Mouse (Mus musculus): ENCODE data around the gene Mrpl12. TPM values are rescaled to one million over a fixed set of nuclear protein-coding genes. Genes with fewer than 3 reads are reported as not detected.
A peak's percentile ranks its signal among the peaks of the same experiment; 100 is the strongest.

The Mrpl12 gene
- polyA plus RNA-seq, 1 experiment from 2014 or later: 204 TPM

GRCm38 (mm10) chr11:120467051-120467735 lies 17.2 kb upstream of the Mrpl12 start, which contains the start of gene Arl16:
Gene Arl16 (minus strand): TSS chr11:120467607.
- H3K4me2 ChIP-seq (replicated peaks; ENCODE audit: low read depth): peak within 1 kb of the TSS; percentile 89
- peak; percentile 100 for ATAC-seq
- H3K9ac ChIP-seq (ENCODE audit: low read depth, low read length): peak within 1 kb of the TSS; percentile 89
- peak within 1 kb of the TSS; percentile 97 for H3K4me3 ChIP-seq (ENCODE audit: low read depth, low read length)
- peaks cover 9% of the 10 kb centered on the region; the same call in 1 of the 2 replicates for H3K4me1 ChIP-seq (replicated peaks; ENCODE audit: control insufficient read depth, insufficient read depth, low read length)
- WGBS: under 1% methylated on average over 54 of the region's 54 CpGs
- 0 out of 2 replicates have a peak, but pooled peaks have one; percentile 3 for TF ChIP-seq CTCF (IDR thresholded peaks at IDR 0.05; ENCODE audit: low read depth)
- no peaks in the 10 kb centered on the region for H3K27me3 ChIP-seq (replicated peaks; ENCODE audit: control insufficient read depth, insufficient read depth, low read length)
- H3K27ac ChIP-seq (ENCODE audit: low read depth, low read length): peak within 1 kb of the TSS; percentile 66
- peaks cover 41% of the 10 kb centered on the region for H3K36me3 ChIP-seq (ENCODE audit: control insufficient read depth, insufficient read depth)
- no peaks in the 10 kb centered on the region for H3K9me3 ChIP-seq (ENCODE audit: control insufficient read depth)

GRCm38 (mm10) chr11:120467736-120468092 lies 16.7 kb upstream of the Mrpl12 start:
- Histone ChIP-seq H3K4me3 (ENCODE audit: low read depth, low read length) (peak overlapping the region; percentile 97), H3K36me3 (ENCODE audit: control insufficient read depth, insufficient read depth) (peaks cover 41% of the 10 kb centered on the region), H3K9ac (ENCODE audit: low read depth, low read length) (peak overlapping the region; percentile 89), H3K4me2 (replicated peaks; ENCODE audit: low read depth) (peak overlapping the region; percentile 89), H3K27me3 (replicated peaks; ENCODE audit: control insufficient read depth, insufficient read depth, low read length) (no peaks in the 10 kb centered on the region), H3K9me3 (ENCODE audit: control insufficient read depth) (no peaks in the 10 kb centered on the region), H3K27ac (ENCODE audit: low read depth, low read length) (peak overlapping the region; percentile 66), H3K4me1 (replicated peaks; ENCODE audit: control insufficient read depth, insufficient read depth, low read length) (peaks cover 9% of the 10 kb centered on the region; the same call in 1 of the 2 replicates)
- peak; percentile 61; the same call in 1 of the 2 replicates for ATAC-seq
- 0% methylated on average over 33 of the region's 33 CpGs for WGBS
- TF ChIP-seq CTCF (IDR thresholded peaks at IDR 0.05; ENCODE audit: low read depth): no peak

GRCm38 (mm10) chr11:120472052-120472451 lies 12.4 kb upstream of the Mrpl12 start:
- no peaks in the 10 kb centered on the region for H3K27me3 ChIP-seq (replicated peaks; ENCODE audit: control insufficient read depth, insufficient read depth, low read length)
- WGBS: 96% methylated on average over 6 of the region's 6 CpGs
- no peak overlapping the region for H3K4me2 ChIP-seq (replicated peaks; ENCODE audit: low read depth)
- H3K4me1 ChIP-seq (replicated peaks; ENCODE audit: control insufficient read depth, insufficient read depth, low read length): 0 out of 2 replicates have a peak, but pooled peaks cover 6% of the 10 kb centered on the region
- no peaks in the 10 kb centered on the region for H3K9me3 ChIP-seq (ENCODE audit: control insufficient read depth)
- no peak overlapping the region for H3K27ac ChIP-seq (ENCODE audit: low read depth, low read length)
- H3K36me3 ChIP-seq (ENCODE audit: control insufficient read depth, insufficient read depth): peaks cover 70% of the 10 kb centered on the region
- no peak for TF ChIP-seq CTCF (IDR thresholded peaks at IDR 0.05; ENCODE audit: low read depth)
- no peak for ATAC-seq
- no peak overlapping the region for H3K4me3 ChIP-seq (ENCODE audit: low read depth, low read length)
- H3K9ac ChIP-seq (ENCODE audit: low read depth, low read length): no peak overlapping the region

- 86% methylated on average over 7 of the region's 7 CpGs for WGBS
- no peaks in the 10 kb centered on the region; the same call in 1 of the 2 replicates for H3K4me1 ChIP-seq (replicated peaks; ENCODE audit: control insufficient read depth, insufficient read depth, low read length)
- no peak for TF ChIP-seq CTCF (IDR thresholded peaks at IDR 0.05; ENCODE audit: low read depth)
- H3K9me3 ChIP-seq (ENCODE audit: control insufficient read depth): no peaks in the 10 kb centered on the region
- H3K9ac ChIP-seq (ENCODE audit: low read depth, low read length): no peak overlapping the region
- H3K4me2 ChIP-seq (replicated peaks; ENCODE audit: low read depth): peak overlapping the region; percentile 84; the same call in 1 of the 2 replicates
- H3K27me3 ChIP-seq (replicated peaks; ENCODE audit: control insufficient read depth, insufficient read depth, low read length): no peaks in the 10 kb centered on the region
- no peak for ATAC-seq
- no peak overlapping the region for H3K4me3 ChIP-seq (ENCODE audit: low read depth, low read length)
- peaks cover 71% of the 10 kb centered on the region for H3K36me3 ChIP-seq (ENCODE audit: control insufficient read depth, insufficient read depth)
- no peak overlapping the region for H3K27ac ChIP-seq (ENCODE audit: low read depth, low read length)
These were observed 922 bp upstream of the Mrpl12 start for GRCm38 (mm10) chr11:120483448-120483934.

- H3K4me1 ChIP-seq (replicated peaks; ENCODE audit: control insufficient read depth, insufficient read depth, low read length): peaks cover 8% of the 10 kb centered on the region; the same call in 1 of the 2 replicates
- H3K36me3 ChIP-seq (ENCODE audit: control insufficient read depth, insufficient read depth): peaks cover 58% of the 10 kb centered on the region
- H3K27ac ChIP-seq (ENCODE audit: low read depth, low read length): peak overlapping the region; percentile 77
- H3K9me3 ChIP-seq (ENCODE audit: control insufficient read depth): no peaks in the 10 kb centered on the region
- WGBS: 3% methylated on average over 10 of the region's 10 CpGs
- ATAC-seq: no peak
- no peaks in the 10 kb centered on the region for H3K27me3 ChIP-seq (replicated peaks; ENCODE audit: control insufficient read depth, insufficient read depth, low read length)
- H3K4me2 ChIP-seq (replicated peaks; ENCODE audit: low read depth): peak overlapping the region; percentile 84
- H3K4me3 ChIP-seq (ENCODE audit: low read depth, low read length): peak overlapping the region; percentile 98
- H3K9ac ChIP-seq (ENCODE audit: low read depth, low read length): peak overlapping the region; percentile 82
- no peak for TF ChIP-seq CTCF (IDR thresholded peaks at IDR 0.05; ENCODE audit: low read depth)
These were observed 838 bp downstream of the Mrpl12 start for GRCm38 (mm10) chr11:120485251-120485650.

- H3K4me3 ChIP-seq (ENCODE audit: low read depth, low read length): no peak overlapping the region
- H3K9me3 ChIP-seq (ENCODE audit: control insufficient read depth): no peaks in the 10 kb centered on the region
- peak; percentile 35; the same call in 1 of the 2 replicates for TF ChIP-seq CTCF (IDR thresholded peaks at IDR 0.05; ENCODE audit: low read depth)
- peaks cover 20% of the 10 kb centered on the region for H3K4me1 ChIP-seq (replicated peaks; ENCODE audit: control insufficient read depth, insufficient read depth, low read length)
- no peak overlapping the region for H3K9ac ChIP-seq (ENCODE audit: low read depth, low read length)
- H3K36me3 ChIP-seq (ENCODE audit: control insufficient read depth, insufficient read depth): peaks cover 26% of the 10 kb centered on the region
- no peak for ATAC-seq
- H3K4me2 ChIP-seq (replicated peaks; ENCODE audit: low read depth): no peak overlapping the region
- no peaks in the 10 kb centered on the region for H3K27me3 ChIP-seq (replicated peaks; ENCODE audit: control insufficient read depth, insufficient read depth, low read length)
- WGBS: 58% methylated on average over 4 of the region's 4 CpGs
- H3K27ac ChIP-seq (ENCODE audit: low read depth, low read length): peak overlapping the region; percentile 54; the same call in 1 of the 2 replicates
These were observed 4.1 kb downstream of the Mrpl12 start for GRCm38 (mm10) chr11:120488516-120488915.

Measured in intestine, postnatal 0 days (tissue).